Mouse (Mus musculus) intestine, postnatal 0 days (tissue): ENCODE results near the gene Gba2. TPM values are rescaled to one million over a fixed set of nuclear protein-coding genes. Genes with fewer than 3 reads are reported as not detected.
"Not testable (repeated sequence)": the region's sequence is repeated elsewhere in the genome, so short reads cannot be mapped to it uniquely, and the experiment has no call there.

ENCODE experiments used
- ATAC-seq: fragments of 200-750 bp; cut with Nextera tagmentation; 2 replicates; pipeline ENCODE4 v1.8.0; 2017; ENCODE audit warnings: mild to moderate bottlenecking, moderate TSS enrichment, moderate library complexity
- H3K27ac ChIP-seq: fragments of 300-500 bp; sonication (generic); 2 replicates; pipeline ENCODE4 v1.5.1; 2014; ENCODE audit warnings: mild to moderate bottlenecking, low read depth, low read length, moderate library complexity
- H3K27me3 ChIP-seq: fragments of 300-500 bp; sonication (generic); replicated peaks from 2 replicates; pipeline ENCODE4 v1.6.1; 2014; ENCODE audit warnings: low read length, mixed read lengths; ENCODE audit not compliant: control insufficient read depth, insufficient read depth
- H3K36me3 ChIP-seq: fragments of 300-500 bp; sonication (generic); 2 replicates; pipeline ENCODE4 v1.6.1; 2014; ENCODE audit warnings: mild to moderate bottlenecking, moderate library complexity; ENCODE audit not compliant: control insufficient read depth, insufficient read depth
- H3K4me1 ChIP-seq: fragments of 300-500 bp; sonication (generic); replicated peaks from 2 replicates; pipeline ENCODE4 v1.6.1; 2014; ENCODE audit warnings: antibody characterized with exemption, low read length, mixed read lengths; ENCODE audit not compliant: control insufficient read depth, insufficient read depth
- H3K4me2 ChIP-seq: fragments of 300-500 bp; sonication (generic); replicated peaks from 2 replicates; pipeline ENCODE4 v1.6.1; 2014; ENCODE audit warnings: low read depth, mild to moderate bottlenecking, moderate library complexity
- H3K4me3 ChIP-seq: fragments of 300-500 bp; sonication (generic); 2 replicates; pipeline ENCODE4 v1.5.1; 2014; ENCODE audit warnings: low read depth, low read length
- H3K9ac ChIP-seq: fragments of 300-500 bp; sonication (generic); 2 replicates; pipeline ENCODE4 v1.6.1; 2014; ENCODE audit warnings: mild to moderate bottlenecking, low read depth, low read length
- H3K9me3 ChIP-seq: fragments of 300-500 bp; sonication (generic); 2 replicates; pipeline ENCODE4 v1.6.1; 2016; ENCODE audit warnings: mixed run types; ENCODE audit not compliant: control insufficient read depth
- CTCF ChIP-seq: sonication (generic); IDR thresholded peaks from 2 replicates; pipeline ENCODE4 v1.5.1; 2016; ENCODE audit warnings: low read depth, mild to moderate bottlenecking, control low read depth, antibody characterized with exemption, moderate library complexity
- WGBS: fragments of 180-500 bp; shearing (Covaris S2); extraction: QIAGEN DNeasy Blood & Tissue Kit; methylation state at CpG from one replicate; pipeline ENCODE4 v1.1.7; 2014; 5-methylcytosine and 5-hydroxymethylcytosine counted together
- polyA plus RNA-seq: library from polyadenylated mRNA; unstranded; fragments of >200 nt; fragmentation: Nextera tagmentation; extraction: Ambion mirVana; gene quantifications from 2 replicates; pipeline ENCODE4 v1.2.1, GENCODE M21; 2015

Gene Gba2
- polyA plus RNA-seq, 1 experiment from 2014 or later: 5.2 TPM

GRCm38 (mm10) chr4:43551854-43552253 is 26.8 kb downstream of the Gba2 start:
- not testable (repeated sequence) for H3K9me3 ChIP-seq, H3K27ac ChIP-seq, ATAC-seq, H3K27me3 ChIP-seq, H3K4me2 ChIP-seq, H3K4me3 ChIP-seq, H3K4me1 ChIP-seq, H3K9ac ChIP-seq
- TF ChIP-seq CTCF: peak; percentile 10
- H3K36me3 ChIP-seq: peaks cover 100% of the 10 kb centered on the region
- WGBS: 87% methylated on average over 6 of the region's 6 CpGs

GRCm38 (mm10) chr4:43549055-43549454 is 29.6 kb downstream of the Gba2 start:
- H3K4me3 ChIP-seq: no peak overlapping the region
- H3K4me1 ChIP-seq: no peaks in the 10 kb centered on the region
- no peaks in the 10 kb centered on the region for H3K9me3 ChIP-seq
- ATAC-seq: no peak
- peak overlapping the region; percentile 7; the same call in 1 of the 2 replicates for H3K27ac ChIP-seq
- WGBS: 91% methylated on average over 12 of the region's 12 CpGs
- TF ChIP-seq CTCF: no peak
- H3K27me3 ChIP-seq: no peaks in the 10 kb centered on the region
- no peak overlapping the region for H3K4me2 ChIP-seq
- H3K36me3 ChIP-seq: peaks cover 100% of the 10 kb centered on the region
- no peak overlapping the region for H3K9ac ChIP-seq

GRCm38 (mm10) chr4:43547160-43547559 is 31.5 kb downstream of the Gba2 start:
- no peak overlapping the region for H3K4me2 ChIP-seq
- no peaks in the 10 kb centered on the region for H3K27me3 ChIP-seq
- H3K36me3 ChIP-seq: peaks cover 100% of the 10 kb centered on the region
- WGBS: 95% methylated on average over 8 of the region's 8 CpGs
- TF ChIP-seq CTCF: no peak
- H3K4me1 ChIP-seq: no peaks in the 10 kb centered on the region
- no peak for ATAC-seq
- peak overlapping the region; percentile 21; the same call in 1 of the 2 replicates for H3K27ac ChIP-seq
- H3K9me3 ChIP-seq: no peaks in the 10 kb centered on the region
- no peak overlapping the region for H3K4me3 ChIP-seq
- no peak overlapping the region for H3K9ac ChIP-seq

- ATAC-seq: no peak
- Histone ChIP-seq H3K4me1 (no peaks in the 10 kb centered on the region), H3K9ac (no peak overlapping the region), H3K27ac (no peak overlapping the region), H3K4me2 (no peak overlapping the region), H3K27me3 (no peaks in the 10 kb centered on the region), H3K36me3 (peaks cover 100% of the 10 kb centered on the region), H3K4me3 (no peak overlapping the region), H3K9me3 (no peaks in the 10 kb centered on the region)
- no peak for TF ChIP-seq CTCF
- 94% methylated on average over 12 of the region's 12 CpGs for WGBS
These were observed 32.2 kb downstream of the Gba2 start for GRCm38 (mm10) chr4:43546375-43547047.

GRCm38 (mm10) chr4:43542044-43542443 is 36.6 kb downstream of the Gba2 start:
- Histone ChIP-seq H3K4me2 (no peak overlapping the region), H3K36me3 (peaks cover 94% of the 10 kb centered on the region), H3K9ac (no peak overlapping the region), H3K4me3 (no peak overlapping the region), H3K9me3 (no peaks in the 10 kb centered on the region), H3K4me1 (no peaks in the 10 kb centered on the region), H3K27me3 (no peaks in the 10 kb centered on the region), H3K27ac (no peak overlapping the region)
- no peak for ATAC-seq
- 80% methylated on average over 3 of the region's 3 CpGs for WGBS
- no peak for TF ChIP-seq CTCF

- no peak for TF ChIP-seq CTCF
- no peak for ATAC-seq
These were observed 42.6 kb downstream of the Gba2 start for GRCm38 (mm10) chr4:43536031-43536430.

More at GRCm38 (mm10) chr4:43536031-43536430, 42.6 kb downstream of the Gba2 start:
- no peak overlapping the region for H3K4me3 ChIP-seq
- H3K9me3 ChIP-seq: no peaks in the 10 kb centered on the region
- H3K27me3 ChIP-seq: no peaks in the 10 kb centered on the region
- peaks cover 95% of the 10 kb centered on the region for H3K36me3 ChIP-seq
- no peak overlapping the region for H3K27ac ChIP-seq
- no peak overlapping the region for H3K4me2 ChIP-seq
- H3K9ac ChIP-seq: no peak overlapping the region
- WGBS: 90% methylated on average over 9 of the region's 9 CpGs
- no peaks in the 10 kb centered on the region for H3K4me1 ChIP-seq
